ENCODE assay signal across 8 mouse cellular contexts in genomic region chr4:43519551-43519950, GRCm38 (mm10). TPM values are rescaled to one million over a fixed set of nuclear protein-coding genes. Genes with fewer than 3 reads are reported as not detected.
A peak's percentile ranks its signal among the peaks of the same experiment; 100 is the strongest.
DNase-seq lines count a peak whose midpoint lies in the region; ATAC-seq and TF ChIP-seq lines count a peak whose summit lies in the region.

No protein-coding gene starts in this region.

- no peak overlapping the region for H3K9ac ChIP-seq in lung, embryonic 16.5 days (ENCODE audit: low read length)
- H3K9ac ChIP-seq in forebrain, postnatal 0 days = no peak overlapping the region
- H3K9ac ChIP-seq in liver, embryonic 13.5 days = no peak overlapping the region
- peak overlapping the region; percentile 53 for H3K9ac ChIP-seq in stomach, postnatal 0 days (ENCODE audit: low read length)

- no peaks in the 10 kb centered on the region for H3K36me3 ChIP-seq in lung, embryonic 16.5 days (ENCODE audit: control insufficient read depth, insufficient read depth, low read length)
- H3K36me3 ChIP-seq in forebrain, postnatal 0 days (ENCODE audit: insufficient read depth) = no peaks in the 10 kb centered on the region
- H3K36me3 ChIP-seq in liver, embryonic 13.5 days = no peaks in the 10 kb centered on the region
- H3K36me3 ChIP-seq in stomach, postnatal 0 days (ENCODE audit: control insufficient read depth, insufficient read depth, low read length) = peaks cover 12% of the 10 kb centered on the region; the same call in 1 of the 2 replicates

- no peak for TF ChIP-seq CTCF in lung, adult 2 months (IDR thresholded peaks at IDR 0.05; ENCODE audit: insufficient read depth, low read length)
- no peak for TF ChIP-seq CTCF in forebrain, postnatal 0 days (IDR thresholded peaks at IDR 0.05; ENCODE audit: low read depth)
- no peak for TF ChIP-seq CTCF in stomach, postnatal 0 days (IDR thresholded peaks at IDR 0.05; ENCODE audit: low read depth)

- TF ChIP-seq POLR2A in lung, adult 2 months (IDR thresholded peaks at IDR 0.05; ENCODE audit: borderline replicate concordance, extremely low read depth, low read depth, low read length) = no peak

- H3K27me3 ChIP-seq in lung, embryonic 16.5 days (ENCODE audit: control insufficient read depth, insufficient read depth, low read depth, low read length) = peaks cover 14% of the 10 kb centered on the region
- peaks cover 8% of the 10 kb centered on the region for H3K27me3 ChIP-seq in forebrain, postnatal 0 days (ENCODE audit: insufficient read depth, low read length)
- H3K27me3 ChIP-seq in liver, embryonic 13.5 days = peaks cover 58% of the 10 kb centered on the region
- no peaks in the 10 kb centered on the region for H3K27me3 ChIP-seq in stomach, postnatal 0 days (ENCODE audit: control insufficient read depth, insufficient read depth, low read length)

- DNase-seq in lung, adult 2 months = no peak
- no peak for DNase-seq in forebrain, postnatal 0 days
- DNase-seq in liver, embryonic 13.5 days = no peak
- no peak for DNase-seq in stomach, postnatal 0 days (ENCODE audit: low spot score)
- DNase-seq in adrenal gland, postnatal 25 days = no peak
- DNase-seq in thymus, postnatal 4 days = no peak
- no peak for DNase-seq in cerebellum, postnatal 10 days

- no peak for ATAC-seq in lung, embryonic 16.5 days (ENCODE audit: low read depth)
- no peak for ATAC-seq in forebrain, postnatal 0 days
- no peak for ATAC-seq in liver, embryonic 13.5 days (ENCODE audit: low read depth)
- no peak for ATAC-seq in stomach, postnatal 0 days (ENCODE audit: low FRiP score, low TSS enrichment)

- peaks cover 24% of the 10 kb centered on the region for H3K4me1 ChIP-seq in lung, embryonic 16.5 days (replicated peaks; ENCODE audit: control insufficient read depth, insufficient read depth, low read length)
- H3K4me1 ChIP-seq in lung, adult 2 months (ENCODE audit: control insufficient read depth, insufficient read depth, low read length) = no peaks in the 10 kb centered on the region
- no peaks in the 10 kb centered on the region for H3K4me1 ChIP-seq in forebrain, postnatal 0 days (ENCODE audit: insufficient read depth)
- H3K4me1 ChIP-seq in liver, embryonic 13.5 days (replicated peaks) = peaks cover 42% of the 10 kb centered on the region
- H3K4me1 ChIP-seq in stomach, postnatal 0 days (replicated peaks; ENCODE audit: control insufficient read depth, insufficient read depth) = peaks cover 2% of the 10 kb centered on the region; the same call in 1 of the 2 replicates

- TF ChIP-seq EP300 in stomach, postnatal 0 days (optimal IDR thresholded peaks at IDR 0.05) = no peak

- H3K4me2 ChIP-seq in lung, embryonic 16.5 days (ENCODE audit: low read depth, low read length) = peak overlapping the region; percentile 52
- peak overlapping the region; percentile 34 for H3K4me2 ChIP-seq in forebrain, postnatal 0 days (ENCODE audit: low read depth)
- H3K4me2 ChIP-seq in liver, embryonic 13.5 days = peak overlapping the region; percentile 31
- H3K4me2 ChIP-seq in stomach, postnatal 0 days (replicated peaks; ENCODE audit: low read depth) = peak overlapping the region; percentile 77

- WGBS in lung, embryonic 16.5 days = 28% methylated on average over 10 of the region's 10 CpGs
- 42% methylated on average over 10 of the region's 10 CpGs for WGBS in lung, adult 2 months
- 17% methylated on average over 10 of the region's 10 CpGs for WGBS in forebrain, postnatal 0 days
- WGBS in liver, embryonic 13.5 days (ENCODE audit: insufficient replicate concordance) = 49% methylated on average over 10 of the region's 10 CpGs
- WGBS in stomach, postnatal 0 days = 25% methylated on average over 10 of the region's 10 CpGs

- no peaks in the 10 kb centered on the region for H3K9me3 ChIP-seq in lung, embryonic 16.5 days (ENCODE audit: control insufficient read depth, low read length)
- no peaks in the 10 kb centered on the region for H3K9me3 ChIP-seq in forebrain, postnatal 0 days (ENCODE audit: low read length)
- H3K9me3 ChIP-seq in liver, embryonic 13.5 days (replicated peaks) = no peaks in the 10 kb centered on the region
- no peaks in the 10 kb centered on the region for H3K9me3 ChIP-seq in stomach, postnatal 0 days (ENCODE audit: control insufficient read depth, low read length)

- H3K27ac ChIP-seq in lung, embryonic 16.5 days (ENCODE audit: low read length) = no peak overlapping the region
- H3K27ac ChIP-seq in forebrain, postnatal 0 days (ENCODE audit: low read depth, low read length) = no peak overlapping the region
- no peak overlapping the region for H3K27ac ChIP-seq in liver, embryonic 13.5 days
- H3K27ac ChIP-seq in stomach, postnatal 0 days (replicated peaks) = peak overlapping the region; percentile 70

- peak overlapping the region; percentile 26; the same call in 1 of the 2 replicates for H3K4me3 ChIP-seq in lung, embryonic 16.5 days (ENCODE audit: low read length)
- no peak overlapping the region for H3K4me3 ChIP-seq in lung, adult 2 months (replicated peaks; ENCODE audit: extremely low read depth, low read depth, low read length)
- H3K4me3 ChIP-seq in forebrain, postnatal 0 days (ENCODE audit: low read depth, low read length) = no peak overlapping the region
- no peak overlapping the region for H3K4me3 ChIP-seq in liver, embryonic 13.5 days (replicated peaks)
- H3K4me3 ChIP-seq in stomach, postnatal 0 days (ENCODE audit: low read depth, low read length) = peak overlapping the region; percentile 58

RNA-seq across cellular contexts. Expression of gene Tpm2, which starts 4.0 kb away (rescaled TPM):
- 203 and 218 TPM in 2 replicates for polyA plus RNA-seq in lung, embryonic 16.5 days (2015; fragmentation: Nextera tagmentation; extraction: Ambion mirVana)
- 32.3 and 129 TPM in 2 replicates for polyA plus RNA-seq in lung, adult 2 months (2012; rRNA removed)
- total RNA-seq in forebrain, postnatal 0 days (2014; rRNA removed) = 4.1 and 11.7 TPM in 2 replicates
- polyA plus RNA-seq in forebrain, postnatal 0 days (2015; fragmentation: Nextera tagmentation; extraction: Ambion mirVana) = 5.1 and 8.1 TPM in 2 replicates
- polyA plus RNA-seq in liver, embryonic 13.5 days (2015; fragmentation: Nextera tagmentation; extraction: Ambion mirVana) = 28.8 and 31.9 TPM in 2 replicates
- polyA plus RNA-seq in stomach, postnatal 0 days (2015; fragmentation: Nextera tagmentation; extraction: Ambion mirVana) = 2,018 and 2,237 TPM in 2 replicates
- 98.8 and 110 TPM in 2 replicates for total RNA-seq in adrenal gland, postnatal 25 days (2021)

RNA-seq across cellular contexts. Expression of gene Car9, which starts 12.8 kb away (rescaled TPM):
- polyA plus RNA-seq in lung, embryonic 16.5 days (2015; fragmentation: Nextera tagmentation; extraction: Ambion mirVana) = 5.5 and 6.4 TPM in 2 replicates
- polyA plus RNA-seq in lung, adult 2 months (2012; rRNA removed) = 1.8 and 1.9 TPM in 2 replicates
- 0.14 and 0.31 TPM in 2 replicates for total RNA-seq in forebrain, postnatal 0 days (2014; rRNA removed)
- polyA plus RNA-seq in forebrain, postnatal 0 days (2015; fragmentation: Nextera tagmentation; extraction: Ambion mirVana) = 0.65 and 0.70 TPM in 2 replicates
- polyA plus RNA-seq in liver, embryonic 13.5 days (2015; fragmentation: Nextera tagmentation; extraction: Ambion mirVana) = 0.85 and 1.0 TPM in 2 replicates
- 2.6 and 3.1 TPM in 2 replicates for polyA plus RNA-seq in stomach, postnatal 0 days (2015; fragmentation: Nextera tagmentation; extraction: Ambion mirVana)
- 0.61 TPM in 1 of 2 replicates, not detected in the other for total RNA-seq in adrenal gland, postnatal 25 days (2021)

RNA-seq across cellular contexts. Expression of gene Arhgef39, which starts 20.1 kb away (rescaled TPM):
- 47.7 and 56.1 TPM in 2 replicates for polyA plus RNA-seq in lung, embryonic 16.5 days (2015; fragmentation: Nextera tagmentation; extraction: Ambion mirVana)
- 4.7 and 6.9 TPM in 2 replicates for polyA plus RNA-seq in lung, adult 2 months (2012; rRNA removed)
- 2.9 and 4.5 TPM in 2 replicates for total RNA-seq in forebrain, postnatal 0 days (2014; rRNA removed)
- polyA plus RNA-seq in forebrain, postnatal 0 days (2015; fragmentation: Nextera tagmentation; extraction: Ambion mirVana) = 3.6 and 3.9 TPM in 2 replicates
- 29.4 and 35.8 TPM in 2 replicates for polyA plus RNA-seq in liver, embryonic 13.5 days (2015; fragmentation: Nextera tagmentation; extraction: Ambion mirVana)
- 10.7 and 11.8 TPM in 2 replicates for polyA plus RNA-seq in stomach, postnatal 0 days (2015; fragmentation: Nextera tagmentation; extraction: Ambion mirVana)
- total RNA-seq in adrenal gland, postnatal 25 days (2021) = 4.6 and 7.4 TPM in 2 replicates

RNA-seq across cellular contexts. Expression of gene Ccdc107, which starts 26.9 kb away (rescaled TPM):
- polyA plus RNA-seq in lung, embryonic 16.5 days (2015; fragmentation: Nextera tagmentation; extraction: Ambion mirVana) = 73.7 and 73.8 TPM in 2 replicates
- polyA plus RNA-seq in lung, adult 2 months (2012; rRNA removed) = 191 and 235 TPM in 2 replicates
- total RNA-seq in forebrain, postnatal 0 days (2014; rRNA removed) = 57.3 and 86.2 TPM in 2 replicates
- 92.2 and 103 TPM in 2 replicates for polyA plus RNA-seq in forebrain, postnatal 0 days (2015; fragmentation: Nextera tagmentation; extraction: Ambion mirVana)
- 34.2 and 34.3 TPM in 2 replicates for polyA plus RNA-seq in liver, embryonic 13.5 days (2015; fragmentation: Nextera tagmentation; extraction: Ambion mirVana)
- polyA plus RNA-seq in stomach, postnatal 0 days (2015; fragmentation: Nextera tagmentation; extraction: Ambion mirVana) = 118 and 120 TPM in 2 replicates
- 54.6 and 58.2 TPM in 2 replicates for total RNA-seq in adrenal gland, postnatal 25 days (2021)

RNA-seq across cellular contexts. Expression of gene Sit1, which starts 36.0 kb away (rescaled TPM):
- 0.25 and 0.74 TPM in 2 replicates for polyA plus RNA-seq in lung, embryonic 16.5 days (2015; fragmentation: Nextera tagmentation; extraction: Ambion mirVana)
- polyA plus RNA-seq in lung, adult 2 months (2012; rRNA removed) = 0.85 and 1.2 TPM in 2 replicates
- not detected in 2 replicates for total RNA-seq in forebrain, postnatal 0 days (2014; rRNA removed)
- not detected in 2 replicates for polyA plus RNA-seq in forebrain, postnatal 0 days (2015; fragmentation: Nextera tagmentation; extraction: Ambion mirVana)
- not detected in 2 replicates for polyA plus RNA-seq in liver, embryonic 13.5 days (2015; fragmentation: Nextera tagmentation; extraction: Ambion mirVana)
- not detected in 2 replicates for polyA plus RNA-seq in stomach, postnatal 0 days (2015; fragmentation: Nextera tagmentation; extraction: Ambion mirVana)
- 0.24 TPM in 1 of 2 replicates, not detected in the other for total RNA-seq in adrenal gland, postnatal 25 days (2021)

Comparison
In these comparisons a context has a peak if more than half of its experiments do, and no peak if none do; other contexts are left out.
1. H3K4me3 ChIP-seq: peak in lung, embryonic 16.5 days (single experiment) and stomach, postnatal 0 days (single experiment); none in lung, adult 2 months (single experiment), forebrain, postnatal 0 days (single experiment) and liver, embryonic 13.5 days (single experiment).
2. Peak in every context shown above with its lines, with median percentiles within 50 percentile points of each other: H3K4me2 ChIP-seq.